Mouse (Mus musculus) heart, embryonic 13.5 days (tissue): ENCODE results near the gene Rbm48. TPM values are rescaled to one million over a fixed set of nuclear protein-coding genes. Genes with fewer than 3 reads are reported as not detected.
A peak's percentile ranks its signal among the peaks of the same experiment; 100 is the strongest.

ENCODE experiments used
- ATAC-seq: fragments of 200-750 bp; cut with Nextera tagmentation; 2 replicates; pipeline ENCODE4 v1.8.0; 2017; ENCODE audit warnings: moderate TSS enrichment; ENCODE audit not compliant: insufficient number of reproducible peaks, low FRiP score, low TSS enrichment; ENCODE audit errors: extremely low read depth
- H3K27ac ChIP-seq: fragments of 300-500 bp; sonication (generic); replicated peaks from 2 replicates; pipeline ENCODE4 v1.5.1; 2015; ENCODE audit warnings: moderate library complexity, mild to moderate bottlenecking, inconsistent platforms
- H3K27me3 ChIP-seq: fragments of 300-500 bp; sonication (generic); replicated peaks from 2 replicates; pipeline ENCODE4 v1.6.1; 2015; ENCODE audit warnings: mild to moderate bottlenecking, inconsistent platforms
- H3K36me3 ChIP-seq: fragments of 300-500 bp; sonication (generic); 2 replicates; pipeline ENCODE4 v1.6.1; 2015; ENCODE audit warnings: mild to moderate bottlenecking, inconsistent platforms
- H3K4me1 ChIP-seq: fragments of 300-500 bp; sonication (generic); 2 replicates; pipeline ENCODE4 v1.6.1; 2015; ENCODE audit warnings: inconsistent platforms
- H3K4me2 ChIP-seq: fragments of 300-500 bp; sonication (generic); 2 replicates; pipeline ENCODE4 v1.6.1; 2015; ENCODE audit warnings: inconsistent platforms, mild to moderate bottlenecking, moderate library complexity
- H3K4me3 ChIP-seq: fragments of 300-500 bp; sonication (generic); 2 replicates; pipeline ENCODE4 v1.5.1; 2015; ENCODE audit warnings: moderate library complexity, mild to moderate bottlenecking, inconsistent platforms
- H3K9ac ChIP-seq: fragments of 300-500 bp; sonication (generic); 2 replicates; pipeline ENCODE4 v1.6.1; 2015; ENCODE audit warnings: inconsistent platforms, mild to moderate bottlenecking, moderate library complexity
- H3K9me3 ChIP-seq: fragments of 300-500 bp; sonication (generic); 2 replicates; pipeline ENCODE4 v1.6.1; 2016; ENCODE audit warnings: inconsistent platforms
- WGBS: fragments of 180-500 bp; shearing (Covaris S2); methylation state at CpG from one replicate; pipeline ENCODE4 v1.1.7; 2015; ENCODE audit warnings: mixed read lengths; 5-methylcytosine and 5-hydroxymethylcytosine counted together
- polyA plus RNA-seq: library from polyadenylated mRNA; unstranded; fragments of >200 nt; fragmentation: Nextera tagmentation; extraction: Ambion mirVana; gene quantifications from 2 replicates; pipeline ENCODE4 v1.2.1, GENCODE M21; 2015

Gene Rbm48
- polyA plus RNA-seq, 1 experiment from 2014 or later: 8.8 TPM

GRCm38 (mm10) chr5:3607114-3607513 is 10.7 kb upstream of the Rbm48 start:
- H3K27me3 ChIP-seq: no peaks in the 10 kb centered on the region
- H3K27ac ChIP-seq: no peak overlapping the region
- no peak overlapping the region for H3K4me3 ChIP-seq
- H3K36me3 ChIP-seq: peaks cover 63% of the 10 kb centered on the region
- H3K4me1 ChIP-seq: no peaks in the 10 kb centered on the region
- WGBS: 91% methylated on average over 9 of the region's 9 CpGs
- H3K9me3 ChIP-seq: no peaks in the 10 kb centered on the region
- no peak overlapping the region for H3K9ac ChIP-seq
- H3K4me2 ChIP-seq: no peak overlapping the region
- ATAC-seq: no peak

DNA sequence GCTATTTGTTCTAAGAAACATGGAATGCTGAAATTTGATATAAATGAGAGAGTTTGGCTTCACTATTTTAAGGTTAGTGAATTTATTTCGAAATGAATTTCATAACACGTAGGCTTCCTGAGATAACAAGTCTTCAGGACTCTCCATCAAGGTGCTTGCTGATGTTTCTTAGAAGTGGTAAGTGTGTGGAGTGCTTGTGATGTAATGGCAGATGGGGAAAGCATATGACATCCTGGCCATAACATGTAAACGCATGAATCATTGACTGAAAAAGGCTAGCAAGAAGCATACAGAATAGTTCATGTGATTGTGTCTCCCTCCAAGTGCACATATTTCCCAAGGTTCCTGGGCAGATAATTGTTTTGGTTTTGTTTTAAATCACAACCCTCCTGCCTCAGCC is 4.4 kb upstream of the Rbm48 start:
- 79% methylated on average over 3 of the region's 3 CpGs for WGBS
- Histone ChIP-seq H3K4me3 (no peak overlapping the region), H3K36me3 (peaks cover 21% of the 10 kb centered on the region), H3K9me3 (no peaks in the 10 kb centered on the region), H3K9ac (no peak overlapping the region), H3K27ac (no peak overlapping the region), H3K4me2 (no peak overlapping the region), H3K27me3 (no peaks in the 10 kb centered on the region), H3K4me1 (peaks cover 4% of the 10 kb centered on the region)
- ATAC-seq: no peak

- Histone ChIP-seq H3K9me3 (no peaks in the 10 kb centered on the region), H3K9ac (no peak overlapping the region), H3K27ac (no peak overlapping the region), H3K36me3 (peaks cover 16% of the 10 kb centered on the region), H3K27me3 (no peaks in the 10 kb centered on the region), H3K4me2 (no peak overlapping the region), H3K4me1 (peaks cover 7% of the 10 kb centered on the region), H3K4me3 (no peak overlapping the region)
- 72% methylated on average over 1 of the region's 1 CpGs for WGBS
- ATAC-seq: no peak
Measured at GRCm38 (mm10) chr5:3600298-3600697, 3.9 kb upstream of the Rbm48 start.

GRCm38 (mm10) chr5:3598766-3599165 is 2.4 kb upstream of the Rbm48 start:
- WGBS: 81% methylated on average over 5 of the region's 5 CpGs
- H3K36me3 ChIP-seq: 0 out of 2 replicates have a peak, but pooled peaks cover 5% of the 10 kb centered on the region
- no peak for ATAC-seq

GRCm38 (mm10) chr5:3597171-3597570 is 786 bp upstream of the Rbm48 start:
- Histone ChIP-seq H3K4me1 (peaks cover 18% of the 10 kb centered on the region), H3K4me3 (peak overlapping the region; percentile 89), H3K36me3 (peaks cover 10% of the 10 kb centered on the region), H3K4me2 (peak overlapping the region; percentile 96), H3K9me3 (no peaks in the 10 kb centered on the region), H3K9ac (peak overlapping the region; percentile 87), H3K27me3 (no peaks in the 10 kb centered on the region), H3K27ac (no peak overlapping the region)
- ATAC-seq: no peak

More at GRCm38 (mm10) chr5:3598766-3599165, 2.4 kb upstream of the Rbm48 start:
- no peak overlapping the region for H3K9ac ChIP-seq
- no peak overlapping the region for H3K27ac ChIP-seq
- H3K4me2 ChIP-seq: no peak overlapping the region
- H3K27me3 ChIP-seq: no peaks in the 10 kb centered on the region
- H3K4me1 ChIP-seq: peaks cover 18% of the 10 kb centered on the region
- H3K9me3 ChIP-seq: no peaks in the 10 kb centered on the region
- H3K4me3 ChIP-seq: no peak overlapping the region

- H3K9me3 ChIP-seq: no peaks in the 10 kb centered on the region
- no peaks in the 10 kb centered on the region for H3K27me3 ChIP-seq
- under 1% methylated on average over 50 of the region's 50 CpGs for WGBS
- peaks cover 23% of the 10 kb centered on the region for H3K36me3 ChIP-seq
- peak within 1 kb of the TSS; percentile 89 for H3K4me3 ChIP-seq
- peak within 1 kb of the TSS; percentile 76 for H3K27ac ChIP-seq
- ATAC-seq: peak; percentile 94
- peak within 1 kb of the TSS; percentile 96 for H3K4me2 ChIP-seq
- H3K9ac ChIP-seq: peak within 1 kb of the TSS; percentile 87
- H3K4me1 ChIP-seq: peaks cover 18% of the 10 kb centered on the region
Measured at GRCm38 (mm10) chr5:3595693-3596398, 539 bp downstream of the Rbm48 start, which contains the start of gene Pex1. Gene Pex1 (plus strand): TSS chr5:3596066.

- ATAC-seq: no peak
- no peak overlapping the region for H3K27ac ChIP-seq
- no peaks in the 10 kb centered on the region for H3K4me1 ChIP-seq
- H3K27me3 ChIP-seq: no peaks in the 10 kb centered on the region
- H3K9ac ChIP-seq: no peak overlapping the region
- no peak overlapping the region for H3K4me2 ChIP-seq
- no peak overlapping the region for H3K4me3 ChIP-seq
- peaks cover 7% of the 10 kb centered on the region for H3K9me3 ChIP-seq
- H3K36me3 ChIP-seq: peaks cover 99% of the 10 kb centered on the region
- WGBS: 93% methylated on average over 7 of the region's 7 CpGs
Measured at GRCm38 (mm10) chr5:3579066-3579465, 17.3 kb downstream of the Rbm48 start.

DNA sequence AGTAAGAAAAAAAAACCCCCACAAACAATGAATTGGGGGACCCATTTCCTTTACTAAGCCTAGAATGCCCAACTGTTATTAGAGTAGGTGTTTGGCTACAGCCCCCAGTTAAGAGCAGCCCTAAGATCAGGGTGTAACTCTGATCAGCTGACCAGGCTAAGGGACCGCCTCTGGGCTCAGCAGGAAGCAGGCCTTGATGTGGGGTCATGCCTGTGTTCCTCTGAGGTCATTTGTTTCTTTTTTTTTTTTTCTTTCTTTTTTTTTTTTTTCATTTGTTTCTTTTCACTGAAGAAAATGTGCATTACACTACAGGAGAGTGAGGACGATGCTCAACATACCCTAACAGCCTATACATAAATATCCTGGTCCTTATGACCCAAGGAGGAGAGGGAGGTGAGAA is 18.4 kb downstream of the Rbm48 start:
- no peaks in the 10 kb centered on the region for H3K27me3 ChIP-seq
- no peak overlapping the region for H3K27ac ChIP-seq
- no peaks in the 10 kb centered on the region for H3K4me1 ChIP-seq
- H3K9me3 ChIP-seq: peaks cover 11% of the 10 kb centered on the region
- H3K4me3 ChIP-seq: no peak overlapping the region
- ATAC-seq: no peak
- H3K9ac ChIP-seq: no peak overlapping the region
- no peak overlapping the region for H3K4me2 ChIP-seq
- H3K36me3 ChIP-seq: peaks cover 99% of the 10 kb centered on the region
- 91% methylated on average over 2 of the region's 2 CpGs for WGBS

GRCm38 (mm10) chr5:3574825-3575224 is 21.6 kb downstream of the Rbm48 start:
- H3K27me3 ChIP-seq: no peaks in the 10 kb centered on the region
- H3K4me2 ChIP-seq: no peak overlapping the region
- no peak overlapping the region for H3K27ac ChIP-seq
- ATAC-seq: no peak
- H3K36me3 ChIP-seq: peaks cover 100% of the 10 kb centered on the region
- no peak overlapping the region for H3K4me3 ChIP-seq
- 94% methylated on average over 2 of the region's 2 CpGs for WGBS
- no peak overlapping the region for H3K9ac ChIP-seq
- peaks cover 11% of the 10 kb centered on the region for H3K9me3 ChIP-seq
- no peaks in the 10 kb centered on the region for H3K4me1 ChIP-seq

DNA sequence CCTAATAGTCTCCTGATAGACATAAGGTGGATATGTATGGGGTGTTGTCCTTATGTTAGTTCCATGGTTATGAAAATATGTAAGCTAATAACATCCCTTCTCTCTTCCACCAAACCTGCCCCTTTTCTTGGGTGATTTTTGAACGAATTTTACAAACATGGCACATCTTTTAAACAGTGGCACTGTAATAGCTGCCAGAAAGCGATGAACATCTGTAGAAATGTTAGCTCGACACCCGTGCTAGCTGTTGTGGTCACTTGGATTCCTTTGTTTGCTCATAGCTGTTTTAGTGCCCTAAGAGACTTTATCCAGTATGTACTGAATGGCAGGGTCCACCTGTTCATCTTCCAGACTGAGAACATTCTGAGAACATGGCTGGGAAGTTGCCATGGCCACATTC is 25.1 kb downstream of the Rbm48 start, which contains the start of gene 1700109H08Rik:
1700109H08Rik (plus strand) TSS at position 301 of the 400 bp plus-strand sequence.
- no peaks in the 10 kb centered on the region for H3K27me3 ChIP-seq
- H3K9ac ChIP-seq: no peak within 1 kb of the TSS
- no peaks in the 10 kb centered on the region for H3K4me1 ChIP-seq
- H3K4me2 ChIP-seq: no peak within 1 kb of the TSS
- H3K27ac ChIP-seq: no peak within 1 kb of the TSS
- H3K9me3 ChIP-seq: peaks cover 11% of the 10 kb centered on the region
- no peak for ATAC-seq
- H3K36me3 ChIP-seq: peaks cover 99% of the 10 kb centered on the region
- no peak within 1 kb of the TSS for H3K4me3 ChIP-seq
- WGBS: 96% methylated on average over 4 of the region's 4 CpGs

DNA sequence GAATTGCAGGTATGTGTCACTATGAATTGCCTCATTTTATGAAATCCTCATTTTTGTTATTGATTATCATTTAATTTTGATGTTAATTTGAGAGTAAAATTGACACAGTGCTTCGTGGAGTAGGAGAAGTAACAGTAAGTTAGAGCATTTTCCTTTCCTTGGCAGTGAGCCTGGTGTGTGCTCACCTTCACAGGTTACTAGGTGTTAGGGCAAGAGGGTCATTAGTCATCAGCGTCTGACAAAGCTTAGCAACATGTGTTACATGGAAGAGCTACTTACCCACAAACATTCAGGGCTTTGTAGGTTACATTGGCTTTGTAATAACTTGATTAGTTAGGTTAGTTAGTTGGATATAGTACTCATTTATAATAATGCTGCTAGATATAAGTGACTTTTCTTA is 42.2 kb downstream of the Rbm48 start:
- ATAC-seq: no peak
- H3K9ac ChIP-seq: no peak overlapping the region
- H3K9me3 ChIP-seq: no peaks in the 10 kb centered on the region
- peaks cover 8% of the 10 kb centered on the region; the same call in 1 of the 2 replicates for H3K4me1 ChIP-seq
- 88% methylated on average over 2 of the region's 2 CpGs for WGBS
- no peak overlapping the region for H3K4me2 ChIP-seq
- no peak overlapping the region for H3K4me3 ChIP-seq
- H3K36me3 ChIP-seq: peaks cover 42% of the 10 kb centered on the region
- H3K27me3 ChIP-seq: no peaks in the 10 kb centered on the region
- H3K27ac ChIP-seq: no peak overlapping the region

DNA sequence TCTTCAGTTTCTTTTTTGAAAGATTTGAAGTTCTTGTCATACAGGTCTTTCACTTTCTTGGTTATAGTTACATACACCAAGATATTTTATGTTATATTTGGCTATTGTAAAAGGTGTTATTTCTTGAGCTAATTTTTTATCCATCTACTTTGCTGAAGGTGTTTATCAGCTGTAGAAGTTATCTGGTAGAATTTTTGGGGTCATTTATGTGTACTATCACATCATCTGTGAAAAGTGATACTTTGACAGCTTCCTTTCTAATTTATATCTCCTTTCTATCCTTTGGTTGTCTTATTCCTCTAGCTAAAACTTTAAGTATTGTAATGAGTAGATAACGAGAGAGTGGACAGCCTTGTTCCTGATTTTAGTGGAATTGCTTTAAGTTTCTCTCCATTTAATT is 44.9 kb downstream of the Rbm48 start:
- peaks cover 8% of the 10 kb centered on the region; the same call in 1 of the 2 replicates for H3K4me1 ChIP-seq
- H3K36me3 ChIP-seq: peaks cover 27% of the 10 kb centered on the region
- H3K4me3 ChIP-seq: no peak overlapping the region
- WGBS: 96% methylated on average over 1 of the region's 1 CpGs
- no peak for ATAC-seq
- no peaks in the 10 kb centered on the region for H3K27me3 ChIP-seq
- H3K4me2 ChIP-seq: no peak overlapping the region
- H3K9ac ChIP-seq: no peak overlapping the region
- H3K9me3 ChIP-seq: no peaks in the 10 kb centered on the region
- no peak overlapping the region for H3K27ac ChIP-seq
